Mouse (Mus musculus): ENCODE results near the gene Arf3. TPM values are rescaled to one million over a fixed set of nuclear protein-coding genes. Genes with fewer than 3 reads are reported as not detected.

Gene Arf3
- polyA plus RNA-seq, 1 experiment, result 165 TPM

DNA sequence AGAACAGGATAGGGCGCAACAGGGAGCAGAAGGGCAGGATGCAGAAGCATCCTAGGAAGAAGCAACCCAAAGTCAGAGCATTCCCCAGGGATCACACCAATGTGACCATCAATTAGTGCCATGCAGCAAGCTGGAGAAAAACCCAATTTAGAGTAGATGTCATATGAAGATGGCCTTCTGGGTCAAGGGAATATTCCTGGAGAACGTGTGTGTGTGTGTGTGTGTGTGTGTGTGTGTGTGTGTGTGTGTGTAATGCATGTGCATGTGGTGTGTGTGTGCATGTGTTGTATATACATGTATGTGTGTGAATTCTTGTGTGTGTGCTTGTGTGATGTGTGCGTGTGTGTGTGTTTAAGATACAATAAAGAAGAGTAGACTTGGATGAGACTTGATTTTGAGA is 35.9 kb upstream of the Arf3 start:
- WGBS, result 72% methylated on average over 3 of the region's 3 CpGs
- Histone ChIP-seq H3K27me3 (ENCODE audit: control insufficient read depth, insufficient read depth, low read length) (peaks cover 30% of the 10 kb centered on the region), H3K4me3 (ENCODE audit: control insufficient read depth, insufficient read depth, low read length) (no peak overlapping the region), H3K36me3 (ENCODE audit: control insufficient read depth, insufficient read depth, low read length) (no peaks in the 10 kb centered on the region), H3K27ac (ENCODE audit: control insufficient read depth, insufficient read depth, low read length) (no peak overlapping the region), H3K4me1 (replicated peaks; ENCODE audit: control insufficient read depth, insufficient read depth, low read length) (0 out of 2 replicates have a peak, but pooled peaks cover under 1% of the 10 kb centered on the region)
- TF ChIP-seq CTCF (IDR thresholded peaks at IDR 0.05; ENCODE audit: borderline replicate concordance, control insufficient read depth, extremely low read depth, insufficient read depth, low read length, poor library complexity) (no peak), POLR2A (IDR thresholded peaks at IDR 0.05; ENCODE audit: control insufficient read depth, extremely low read depth, insufficient read depth, low read length, poor library complexity) (no peak)
- DNase-seq, result no peak

DNA sequence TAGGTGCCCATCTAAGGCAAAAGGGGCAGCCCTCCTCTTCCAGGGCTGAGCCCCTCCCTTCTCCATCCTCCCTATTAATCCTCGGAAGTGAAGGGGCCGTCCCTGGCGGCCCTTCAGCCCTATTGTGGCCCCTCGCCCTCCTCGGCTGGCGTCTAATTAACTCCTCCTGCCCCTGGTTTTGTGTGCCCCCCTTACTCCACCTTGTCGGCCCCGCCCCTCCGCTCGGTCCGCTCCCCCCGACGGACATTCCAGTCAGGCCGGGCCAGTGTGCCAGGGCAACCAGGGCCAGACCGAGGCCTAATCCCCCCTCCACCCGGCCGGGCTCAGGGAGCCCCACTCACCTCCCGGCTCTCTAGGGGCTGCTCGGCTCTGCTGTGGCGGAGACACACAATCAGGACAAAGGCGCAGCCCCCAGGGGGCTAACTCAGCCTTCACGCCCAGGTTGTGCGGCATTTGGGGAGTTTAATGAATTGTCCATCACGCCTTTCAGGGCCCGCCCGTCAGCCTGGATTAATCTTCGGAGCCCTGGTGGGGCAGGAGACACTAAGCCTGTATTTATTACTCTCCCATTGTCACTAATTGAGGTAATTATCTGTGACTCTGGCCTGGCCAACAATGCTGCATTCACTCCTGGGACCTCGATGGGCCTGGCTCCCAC is 35.0 kb upstream of the Arf3 start:
- Histone ChIP-seq H3K36me3 (ENCODE audit: control insufficient read depth, insufficient read depth, low read length) (no peaks in the 10 kb centered on the region), H3K4me1 (replicated peaks; ENCODE audit: control insufficient read depth, insufficient read depth, low read length) (peaks cover under 1% of the 10 kb centered on the region; the same call in 1 of the 2 replicates), H3K27ac (ENCODE audit: control insufficient read depth, insufficient read depth, low read length) (no peak overlapping the region), H3K27me3 (ENCODE audit: control insufficient read depth, insufficient read depth, low read length) (peaks cover 31% of the 10 kb centered on the region), H3K4me3 (ENCODE audit: control insufficient read depth, insufficient read depth, low read length) (no peak overlapping the region)
- WGBS, result 34% methylated on average over 28 of the region's 28 CpGs
- no peak for TF ChIP-seq CTCF (IDR thresholded peaks at IDR 0.05; ENCODE audit: borderline replicate concordance, control insufficient read depth, extremely low read depth, insufficient read depth, low read length, poor library complexity)
- TF ChIP-seq POLR2A (IDR thresholded peaks at IDR 0.05; ENCODE audit: control insufficient read depth, extremely low read depth, insufficient read depth, low read length, poor library complexity), result no peak
- DNase-seq, result no peak

GRCm38 (mm10) chr15:98796803-98797595 is 34.0 kb upstream of the Arf3 start:
- DNase-seq, result no peak
- 16% methylated on average over 13 of the region's 13 CpGs for WGBS
- TF ChIP-seq CTCF (IDR thresholded peaks at IDR 0.05; ENCODE audit: borderline replicate concordance, control insufficient read depth, extremely low read depth, insufficient read depth, low read length, poor library complexity) (no peak), POLR2A (IDR thresholded peaks at IDR 0.05; ENCODE audit: control insufficient read depth, extremely low read depth, insufficient read depth, low read length, poor library complexity) (no peak)
- Histone ChIP-seq H3K27me3 (ENCODE audit: control insufficient read depth, insufficient read depth, low read length) (peaks cover 37% of the 10 kb centered on the region), H3K36me3 (ENCODE audit: control insufficient read depth, insufficient read depth, low read length) (no peaks in the 10 kb centered on the region), H3K4me3 (ENCODE audit: control insufficient read depth, insufficient read depth, low read length) (no peak overlapping the region), H3K27ac (ENCODE audit: control insufficient read depth, insufficient read depth, low read length) (no peak overlapping the region), H3K4me1 (replicated peaks; ENCODE audit: control insufficient read depth, insufficient read depth, low read length) (peaks cover 8% of the 10 kb centered on the region; the same call in 1 of the 2 replicates)

DNA sequence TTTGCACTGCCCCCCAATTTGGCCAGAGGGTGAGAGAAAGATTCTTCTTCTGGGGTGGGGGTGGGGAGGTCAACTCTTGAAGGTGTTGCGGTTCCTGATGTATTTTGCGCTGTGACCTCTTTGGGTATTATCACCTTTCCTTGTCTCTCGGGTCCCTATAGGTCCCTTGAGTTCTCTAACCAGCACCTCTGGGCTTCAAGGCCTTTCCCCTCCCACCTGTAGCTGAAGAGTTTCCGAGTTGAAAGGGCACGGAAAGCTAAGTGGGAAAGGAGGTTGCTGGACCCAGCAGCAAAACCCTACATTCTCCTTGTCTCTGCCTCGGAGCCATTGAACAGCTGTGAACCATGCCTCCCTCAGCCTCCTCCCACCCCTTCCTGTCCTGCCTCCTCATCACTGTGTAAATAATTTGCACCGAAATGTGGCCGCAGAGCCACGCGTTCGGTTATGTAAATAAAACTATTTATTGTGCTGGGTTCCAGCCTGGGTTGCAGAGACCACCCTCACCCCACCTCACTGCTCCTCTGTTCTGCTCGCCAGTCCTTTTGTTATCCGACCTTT is 30.2 kb upstream of the Arf3 start:
- WGBS, result 7% methylated on average over 13 of the region's 13 CpGs
- Histone ChIP-seq H3K4me3 (ENCODE audit: control insufficient read depth, insufficient read depth, low read length) (no peak overlapping the region), H3K27ac (ENCODE audit: control insufficient read depth, insufficient read depth, low read length) (no peak overlapping the region), H3K4me1 (replicated peaks; ENCODE audit: control insufficient read depth, insufficient read depth, low read length) (peaks cover 15% of the 10 kb centered on the region; the same call in 1 of the 2 replicates), H3K36me3 (ENCODE audit: control insufficient read depth, insufficient read depth, low read length) (no peaks in the 10 kb centered on the region), H3K27me3 (ENCODE audit: control insufficient read depth, insufficient read depth, low read length) (peaks cover 54% of the 10 kb centered on the region)
- DNase-seq, result no peak
- no peak for TF ChIP-seq POLR2A (IDR thresholded peaks at IDR 0.05; ENCODE audit: control insufficient read depth, extremely low read depth, insufficient read depth, low read length, poor library complexity)
- no peak for TF ChIP-seq CTCF (IDR thresholded peaks at IDR 0.05; ENCODE audit: borderline replicate concordance, control insufficient read depth, extremely low read depth, insufficient read depth, low read length, poor library complexity)

DNA sequence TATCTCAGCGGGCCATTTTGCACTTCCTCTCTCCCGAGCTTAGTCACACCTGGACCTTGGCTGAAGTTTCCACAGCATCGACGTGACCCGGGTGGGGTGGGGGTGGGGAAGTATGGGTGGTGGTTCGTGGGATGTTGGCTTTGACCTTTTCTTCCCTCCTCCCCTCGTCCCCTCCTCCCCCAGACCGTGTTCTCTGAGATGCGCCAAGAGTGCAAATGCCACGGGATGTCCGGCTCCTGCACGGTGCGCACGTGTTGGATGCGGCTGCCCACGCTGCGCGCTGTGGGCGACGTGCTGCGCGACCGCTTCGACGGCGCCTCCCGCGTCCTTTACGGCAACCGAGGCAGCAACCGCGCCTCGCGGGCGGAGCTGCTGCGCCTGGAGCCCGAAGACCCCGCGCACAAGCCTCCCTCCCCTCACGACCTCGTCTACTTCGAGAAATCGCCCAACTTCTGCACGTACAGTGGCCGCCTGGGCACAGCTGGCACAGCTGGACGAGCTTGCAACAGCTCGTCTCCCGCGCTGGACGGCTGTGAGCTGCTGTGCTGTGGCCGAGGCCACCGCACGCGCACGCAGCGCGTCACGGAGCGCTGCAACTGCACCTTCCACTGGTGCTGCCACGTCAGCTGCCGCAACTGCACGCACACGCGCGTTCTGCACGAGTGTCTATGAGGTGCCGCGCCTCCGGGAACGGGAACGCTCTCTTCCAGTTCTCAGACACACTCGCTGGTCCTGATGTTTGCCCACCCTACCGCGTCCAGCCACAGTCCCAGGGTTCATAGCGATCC is 29.4 kb upstream of the Arf3 start:
- DNase-seq, result no peak
- Histone ChIP-seq H3K4me1 (replicated peaks; ENCODE audit: control insufficient read depth, insufficient read depth, low read length) (peaks cover 15% of the 10 kb centered on the region; the same call in 1 of the 2 replicates), H3K27me3 (ENCODE audit: control insufficient read depth, insufficient read depth, low read length) (peaks cover 52% of the 10 kb centered on the region), H3K27ac (ENCODE audit: control insufficient read depth, insufficient read depth, low read length) (no peak overlapping the region), H3K36me3 (ENCODE audit: control insufficient read depth, insufficient read depth, low read length) (no peaks in the 10 kb centered on the region), H3K4me3 (ENCODE audit: control insufficient read depth, insufficient read depth, low read length) (no peak overlapping the region)
- 5% methylated on average over 75 of the region's 75 CpGs for WGBS
- TF ChIP-seq POLR2A (IDR thresholded peaks at IDR 0.05; ENCODE audit: control insufficient read depth, extremely low read depth, insufficient read depth, low read length, poor library complexity) (no peak), CTCF (IDR thresholded peaks at IDR 0.05; ENCODE audit: borderline replicate concordance, control insufficient read depth, extremely low read depth, insufficient read depth, low read length, poor library complexity) (no peak)

DNA sequence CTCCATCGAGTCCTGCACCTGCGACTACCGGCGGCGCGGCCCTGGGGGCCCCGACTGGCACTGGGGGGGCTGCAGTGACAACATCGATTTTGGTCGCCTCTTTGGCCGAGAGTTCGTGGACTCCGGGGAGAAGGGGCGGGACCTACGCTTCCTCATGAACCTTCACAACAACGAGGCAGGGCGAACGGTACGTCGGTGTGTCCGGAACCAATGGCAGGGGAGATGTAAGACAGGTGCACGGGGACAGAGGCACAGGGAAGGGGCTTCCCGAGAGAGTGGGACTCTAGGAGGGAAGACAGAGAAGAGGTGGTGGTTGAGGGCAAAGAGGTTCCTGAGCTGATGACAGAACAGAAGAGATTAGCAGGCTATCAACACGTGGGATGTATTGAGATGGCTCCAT is 28.8 kb upstream of the Arf3 start:
- H3K4me3 ChIP-seq (ENCODE audit: control insufficient read depth, insufficient read depth, low read length), result no peak overlapping the region
- peaks cover 15% of the 10 kb centered on the region; the same call in 1 of the 2 replicates for H3K4me1 ChIP-seq (replicated peaks; ENCODE audit: control insufficient read depth, insufficient read depth, low read length)

More for the DNA sequence above, 28.8 kb upstream of the Arf3 start:
- 4% methylated on average over 23 of the region's 23 CpGs for WGBS
- TF ChIP-seq CTCF (IDR thresholded peaks at IDR 0.05; ENCODE audit: borderline replicate concordance, control insufficient read depth, extremely low read depth, insufficient read depth, low read length, poor library complexity), result no peak
- no peak for TF ChIP-seq POLR2A (IDR thresholded peaks at IDR 0.05; ENCODE audit: control insufficient read depth, extremely low read depth, insufficient read depth, low read length, poor library complexity)
- H3K27ac ChIP-seq (ENCODE audit: control insufficient read depth, insufficient read depth, low read length), result no peak overlapping the region
- DNase-seq, result no peak
- H3K27me3 ChIP-seq (ENCODE audit: control insufficient read depth, insufficient read depth, low read length), result peaks cover 48% of the 10 kb centered on the region
- no peaks in the 10 kb centered on the region for H3K36me3 ChIP-seq (ENCODE audit: control insufficient read depth, insufficient read depth, low read length)
